Mouse (Mus musculus) embryonic facial prominence, embryonic 11.5 days (tissue): Measurements from ENCODE around the gene Psmd6. TPM values are rescaled to one million over a fixed set of nuclear protein-coding genes. Genes with fewer than 3 reads are reported as not detected.

Experiments
- ATAC-seq: fragments of 200-750 bp; cut with Nextera tagmentation; replicated peaks from 2 replicates; pipeline ENCODE4 v1.8.0; 2017; ENCODE audit warnings: low read depth; ENCODE audit not compliant: insufficient number of reproducible peaks, low FRiP score, low TSS enrichment
- DNase-seq: peaks from one replicate; pipeline ENCODE4 v3.0.0-alpha.2; 2015; ENCODE audit warnings: low spot score
- H3K27ac ChIP-seq: fragments of 300-500 bp; sonication (generic); replicated peaks from 2 replicates; pipeline ENCODE4 v1.5.1; 2014; ENCODE audit warnings: mild to moderate bottlenecking, low read depth, low read length, control low read depth
- H3K27me3 ChIP-seq: fragments of 300-500 bp; sonication (generic); 2 replicates; pipeline ENCODE4 v1.6.1; 2014; ENCODE audit warnings: mild to moderate bottlenecking, low read length, moderate library complexity, mixed read lengths; ENCODE audit not compliant: control insufficient read depth, insufficient read depth
- H3K36me3 ChIP-seq: fragments of 300-500 bp; sonication (generic); replicated peaks from 2 replicates; pipeline ENCODE4 v1.6.1; 2014; ENCODE audit warnings: low read depth, mild to moderate bottlenecking, low read length, moderate library complexity, mixed read lengths; ENCODE audit not compliant: control insufficient read depth, insufficient read depth
- H3K4me1 ChIP-seq: fragments of 300-500 bp; sonication (generic); 2 replicates; pipeline ENCODE4 v1.6.1; 2014; ENCODE audit warnings: low read length, mixed read lengths; ENCODE audit not compliant: control insufficient read depth, insufficient read depth
- H3K4me2 ChIP-seq: fragments of 300-500 bp; sonication (generic); 2 replicates; pipeline ENCODE4 v1.6.1; 2014; ENCODE audit warnings: low read depth, mild to moderate bottlenecking, control low read depth, low read length, moderate library complexity
- H3K4me3 ChIP-seq: fragments of 300-500 bp; sonication (generic); 2 replicates; pipeline ENCODE4 v1.5.1; 2014; ENCODE audit warnings: low read depth, low read length, control low read depth
- H3K9ac ChIP-seq: fragments of 300-500 bp; sonication (generic); replicated peaks from 2 replicates; pipeline ENCODE4 v1.6.1; 2014; ENCODE audit warnings: mild to moderate bottlenecking, control low read depth, low read length
- H3K9me3 ChIP-seq: fragments of 300-500 bp; sonication (generic); replicated peaks from 2 replicates; pipeline ENCODE4 v1.6.1; 2016; ENCODE audit warnings: mild to moderate bottlenecking, low read length, inconsistent platforms, mixed read lengths; ENCODE audit not compliant: control insufficient read depth
- WGBS: fragments of 180-500 bp; shearing (Covaris S2); extraction: QIAGEN DNeasy Blood & Tissue Kit; methylation state at CpG from one replicate; pipeline ENCODE4 v1.1.7; 2014; 5-methylcytosine and 5-hydroxymethylcytosine counted together
- polyA plus RNA-seq: library from polyadenylated mRNA; unstranded; fragments of >200 nt; fragmentation: Nextera tagmentation; extraction: Ambion mirVana; gene quantifications from 2 replicates; pipeline ENCODE4 v1.2.1, GENCODE M21; 2014

The Psmd6 gene
- polyA plus RNA-seq: 323 and 324 TPM in 2 replicates

DNA sequence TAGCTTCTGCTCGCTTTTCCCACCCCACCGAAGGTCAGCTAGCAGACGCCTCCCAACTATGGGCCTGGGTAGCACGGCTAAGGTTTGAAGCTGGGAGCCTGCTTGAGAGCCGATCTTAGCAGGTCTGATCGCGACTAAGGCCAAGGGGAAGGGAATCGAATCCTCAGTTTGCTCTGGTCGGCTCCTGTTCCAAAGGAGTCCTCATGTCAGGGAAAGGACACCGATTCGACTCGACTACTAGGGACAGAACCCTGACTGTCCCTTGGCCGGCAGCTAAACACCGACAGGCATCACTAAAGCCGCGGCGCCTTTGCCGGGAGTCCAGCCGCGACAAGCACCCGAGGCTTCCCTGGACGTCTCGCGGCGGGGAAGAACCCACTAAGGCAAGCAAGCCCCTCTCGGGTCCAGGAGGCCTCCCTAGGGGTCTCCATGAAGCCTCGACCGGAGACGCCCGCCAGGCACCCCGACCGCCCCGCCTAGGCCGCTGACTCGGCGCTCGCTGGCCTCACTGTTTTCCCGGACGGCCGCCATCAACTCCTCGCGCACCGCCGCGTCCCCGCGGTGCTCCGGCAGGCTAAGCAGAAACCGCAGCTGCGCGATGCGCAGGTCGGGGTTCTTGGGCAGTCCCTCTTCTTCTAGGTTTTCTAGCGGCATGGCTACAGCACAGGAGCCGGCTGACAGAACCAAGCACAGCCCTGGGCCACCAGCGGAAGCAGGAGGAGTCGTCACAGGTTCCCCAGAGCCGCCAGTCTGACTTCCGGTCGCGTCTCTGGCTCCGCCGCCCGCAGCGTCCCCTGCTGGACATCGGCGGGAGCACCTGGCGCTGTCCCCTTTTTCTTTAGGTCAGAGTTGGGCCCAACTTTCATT lies at the start of gene Psmd6:
TSS of gene Psmd6 (minus strand) at position 755 of the 867 bp plus-strand sequence.
- Histone ChIP-seq H3K36me3 (no peaks in the 10 kb centered on the region; the same call in 1 of the 2 replicates), H3K4me3 (peak within 1 kb of the TSS; percentile 72), H3K27me3 (no peaks in the 10 kb centered on the region), H3K4me1 (no peaks in the 10 kb centered on the region), H3K4me2 (peak within 1 kb of the TSS; percentile 84), H3K9me3 (no peaks in the 10 kb centered on the region), H3K27ac (peak within 1 kb of the TSS; percentile 70; the same call in 1 of the 2 replicates), H3K9ac (peak within 1 kb of the TSS; percentile 86)
- DNase-seq (peak; percentile 90), ATAC-seq (peak; percentile 97)
- 1% methylated on average over 68 of the region's 68 CpGs for WGBS

DNA sequence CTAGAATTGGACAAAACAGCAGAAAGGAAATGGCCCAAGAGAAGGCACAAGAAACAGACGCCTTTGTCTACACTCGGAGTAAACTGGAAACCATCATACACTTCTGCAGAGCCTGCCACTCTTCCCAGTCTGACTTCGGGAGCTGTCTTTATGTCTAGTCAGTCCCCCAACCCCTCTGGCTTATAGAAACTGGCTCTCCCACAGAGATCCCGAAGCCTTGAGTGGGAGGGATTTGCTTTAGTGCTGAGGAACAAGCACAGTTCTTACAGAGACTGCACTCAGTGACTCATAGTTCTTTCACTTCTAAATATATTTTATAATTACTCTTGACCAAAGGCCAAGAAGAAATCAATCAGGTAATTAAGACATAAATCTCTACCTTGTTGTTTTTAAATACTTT lies 10.1 kb downstream of the Psmd6 start:
- H3K4me3 ChIP-seq: no peak overlapping the region
- no peak overlapping the region for H3K9ac ChIP-seq
- no peak for DNase-seq
- H3K27me3 ChIP-seq: no peaks in the 10 kb centered on the region
- no peaks in the 10 kb centered on the region for H3K4me1 ChIP-seq
- no peak overlapping the region for H3K27ac ChIP-seq
- ATAC-seq: no peak
- 85% methylated on average over 4 of the region's 4 CpGs for WGBS
- no peaks in the 10 kb centered on the region; the same call in none of the 2 replicates for H3K36me3 ChIP-seq
- no peaks in the 10 kb centered on the region for H3K9me3 ChIP-seq
- H3K4me2 ChIP-seq: no peak overlapping the region

DNA sequence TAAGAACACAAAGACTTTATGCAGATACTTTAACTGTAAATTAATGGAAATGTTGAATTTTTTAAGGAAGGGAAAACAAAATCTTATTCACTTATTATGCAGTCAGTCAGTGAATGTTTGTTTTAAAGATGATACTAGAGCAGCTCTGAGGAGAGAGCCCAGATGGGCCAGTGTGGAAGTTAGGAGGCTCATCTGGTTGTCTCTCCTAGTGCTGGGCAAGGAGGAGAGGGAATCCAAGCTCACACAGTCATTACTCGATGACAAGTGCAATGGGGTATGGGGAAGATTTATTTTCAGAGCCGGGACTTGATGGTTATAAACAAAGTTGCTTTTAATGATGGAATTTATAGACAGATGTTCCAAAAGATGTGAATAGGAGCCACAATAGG lies 15.9 kb downstream of the Psmd6 start:
- Histone ChIP-seq H3K27ac (no peak overlapping the region), H3K9me3 (no peaks in the 10 kb centered on the region), H3K4me1 (no peaks in the 10 kb centered on the region), H3K4me3 (no peak overlapping the region), H3K4me2 (no peak overlapping the region), H3K9ac (no peak overlapping the region), H3K36me3 (no peaks in the 10 kb centered on the region; the same call in 1 of the 2 replicates), H3K27me3 (no peaks in the 10 kb centered on the region)
- WGBS: 76% methylated on average over 2 of the region's 2 CpGs
- DNase-seq: no peak
- ATAC-seq: no peak

DNA sequence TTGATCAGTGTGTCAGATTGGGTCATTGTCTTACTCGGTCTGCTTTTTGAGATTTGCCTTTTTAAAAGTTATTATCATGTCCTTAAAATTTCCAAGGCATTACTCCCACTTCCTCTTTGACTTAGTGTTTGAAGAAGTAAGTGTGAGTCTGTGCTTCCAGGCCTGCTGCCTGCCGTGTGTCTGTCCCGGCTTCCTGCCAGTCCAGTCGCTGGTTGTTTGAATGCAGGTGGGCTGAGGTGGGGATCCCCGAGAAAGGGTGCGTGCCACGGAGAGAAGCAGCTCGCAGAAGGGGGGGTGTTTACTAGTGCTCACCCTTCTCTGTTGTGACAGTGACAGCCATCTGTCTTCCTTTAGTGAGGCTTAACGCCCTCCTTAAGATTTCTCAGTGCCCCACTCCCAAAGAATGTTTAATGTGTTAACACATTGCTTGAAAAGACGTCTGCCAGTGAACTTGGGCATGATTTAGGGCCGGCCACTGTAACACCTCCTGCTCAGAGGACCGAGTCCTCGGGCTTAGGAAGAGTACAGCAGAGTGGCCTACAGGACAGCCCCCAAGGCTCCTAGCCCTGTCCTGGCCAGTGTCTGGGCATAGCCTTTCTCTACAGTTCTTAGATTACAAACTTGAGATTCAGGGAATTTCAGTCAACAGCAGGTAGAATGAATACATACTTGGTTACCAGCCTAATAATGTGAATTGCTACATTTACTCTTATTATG lies 16.4 kb downstream of the Psmd6 start:
- H3K36me3 ChIP-seq: no peaks in the 10 kb centered on the region; the same call in 1 of the 2 replicates
- H3K4me1 ChIP-seq: no peaks in the 10 kb centered on the region
- H3K9me3 ChIP-seq: no peaks in the 10 kb centered on the region
- H3K9ac ChIP-seq: no peak overlapping the region
- no peak for DNase-seq
- H3K4me2 ChIP-seq: no peak overlapping the region
- H3K4me3 ChIP-seq: no peak overlapping the region
- H3K27me3 ChIP-seq: no peaks in the 10 kb centered on the region
- ATAC-seq: no peak
- WGBS: 86% methylated on average over 13 of the region's 13 CpGs
- no peak overlapping the region for H3K27ac ChIP-seq

DNA sequence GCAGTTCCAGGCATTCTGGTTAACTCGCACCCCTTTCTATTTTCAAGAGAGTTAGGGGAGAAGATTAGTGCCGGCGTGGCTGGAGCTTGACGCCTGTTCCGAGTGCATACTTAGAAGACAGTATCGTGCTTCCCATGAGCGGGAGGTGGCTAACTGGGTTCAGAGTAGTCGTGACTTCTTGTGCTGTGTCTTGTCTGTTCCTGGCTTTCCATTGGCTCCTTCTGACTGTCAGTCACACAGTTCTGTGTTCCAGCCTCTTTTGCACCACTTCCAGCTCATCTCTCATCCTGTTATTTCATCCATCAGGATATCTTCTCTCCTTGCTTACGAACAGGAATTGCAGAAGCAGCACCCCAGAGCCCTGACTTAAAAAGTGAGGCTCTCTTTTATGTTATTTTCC lies 19.5 kb downstream of the Psmd6 start:
- Histone ChIP-seq H3K36me3 (no peaks in the 10 kb centered on the region; the same call in 1 of the 2 replicates), H3K27ac (no peak overlapping the region), H3K4me2 (no peak overlapping the region), H3K4me3 (no peak overlapping the region), H3K9me3 (no peaks in the 10 kb centered on the region), H3K27me3 (no peaks in the 10 kb centered on the region), H3K9ac (no peak overlapping the region), H3K4me1 (no peaks in the 10 kb centered on the region)
- DNase-seq (no peak), ATAC-seq (no peak)
- WGBS: 96% methylated on average over 9 of the region's 9 CpGs

DNA sequence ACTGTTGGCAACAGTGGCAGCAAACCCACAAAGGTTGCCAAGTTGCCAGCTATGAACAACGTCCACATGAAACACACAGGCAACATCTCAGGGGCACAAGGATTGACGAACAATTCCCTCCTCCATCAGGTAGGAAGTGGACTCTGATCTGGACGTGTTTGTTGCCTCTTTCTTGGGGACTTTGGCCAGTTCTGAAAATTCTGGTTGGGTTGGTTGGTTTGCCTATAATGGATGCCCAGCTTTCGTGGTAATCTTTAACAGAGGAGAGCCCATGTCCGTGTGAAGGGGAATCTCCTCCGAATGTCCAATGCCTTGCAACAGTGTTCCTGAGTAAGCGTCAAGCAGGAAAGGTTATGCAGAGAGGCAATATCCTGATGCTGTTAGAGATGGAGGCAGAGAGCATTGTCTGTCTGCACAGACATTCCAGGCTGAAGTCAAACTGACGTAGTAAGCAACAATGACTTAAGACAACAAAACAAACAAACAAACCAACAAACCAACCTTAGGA lies 20.0 kb downstream of the Psmd6 start:
- Histone ChIP-seq H3K36me3 (no peaks in the 10 kb centered on the region; the same call in 1 of the 2 replicates), H3K9me3 (no peaks in the 10 kb centered on the region), H3K27me3 (no peaks in the 10 kb centered on the region), H3K27ac (no peak overlapping the region), H3K9ac (no peak overlapping the region), H3K4me3 (no peak overlapping the region), H3K4me1 (no peaks in the 10 kb centered on the region), H3K4me2 (no peak overlapping the region)
- ATAC-seq: no peak
- DNase-seq: no peak
- 93% methylated on average over 8 of the region's 8 CpGs for WGBS

DNA sequence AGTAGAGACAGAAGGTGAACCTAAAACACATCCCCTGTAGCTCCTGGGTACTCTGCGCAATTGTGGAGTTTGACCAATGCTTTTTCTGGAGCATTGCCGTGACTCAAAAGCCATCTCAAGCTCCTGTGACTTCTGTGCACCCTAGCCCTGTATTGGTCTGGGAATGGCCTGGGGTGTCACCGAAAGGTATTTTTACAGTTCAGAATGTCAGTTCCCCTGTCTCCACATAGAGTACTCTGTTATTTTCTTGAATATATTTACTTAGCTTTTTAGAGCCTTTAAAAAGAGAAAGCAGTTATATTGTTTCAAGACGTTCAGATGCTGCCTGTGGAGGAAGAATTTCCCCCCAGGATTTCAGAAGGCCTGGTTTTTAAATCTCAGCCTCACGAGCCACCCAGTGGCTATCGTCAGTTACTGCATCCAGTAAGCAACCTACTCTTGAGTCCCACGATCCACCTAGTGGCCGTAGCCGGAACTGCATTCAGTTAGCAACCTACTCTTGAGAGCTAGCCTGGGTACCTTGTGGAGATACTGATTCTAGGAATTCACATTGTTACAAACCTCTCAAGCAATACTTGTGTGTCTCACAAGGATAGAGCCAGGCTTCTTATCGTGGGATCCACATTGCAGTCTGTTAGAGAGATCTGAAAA lies 22.3 kb downstream of the Psmd6 start:
- peak; percentile 96 for DNase-seq
- 26% methylated on average over 10 of the region's 10 CpGs for WGBS
- no peaks in the 10 kb centered on the region for H3K4me1 ChIP-seq

More for the DNA sequence above, 22.3 kb downstream of the Psmd6 start:
- Histone ChIP-seq H3K27me3 (no peaks in the 10 kb centered on the region), H3K9me3 (no peaks in the 10 kb centered on the region), H3K27ac (no peak overlapping the region), H3K9ac (no peak overlapping the region), H3K4me2 (no peak overlapping the region), H3K36me3 (no peaks in the 10 kb centered on the region; the same call in 1 of the 2 replicates), H3K4me3 (no peak overlapping the region)
- ATAC-seq: 0 out of 2 replicates have a peak, but pooled peaks have one; percentile 50
